Mouse (Mus musculus): ENCODE measurements at regions not wholly inside any gene's neighbourhood (a gene's known extent, or its start where the extent isn't known, plus 50 kb on each side); places are given as distances from the start of the nearest gene placed in this dataset.

DNA sequence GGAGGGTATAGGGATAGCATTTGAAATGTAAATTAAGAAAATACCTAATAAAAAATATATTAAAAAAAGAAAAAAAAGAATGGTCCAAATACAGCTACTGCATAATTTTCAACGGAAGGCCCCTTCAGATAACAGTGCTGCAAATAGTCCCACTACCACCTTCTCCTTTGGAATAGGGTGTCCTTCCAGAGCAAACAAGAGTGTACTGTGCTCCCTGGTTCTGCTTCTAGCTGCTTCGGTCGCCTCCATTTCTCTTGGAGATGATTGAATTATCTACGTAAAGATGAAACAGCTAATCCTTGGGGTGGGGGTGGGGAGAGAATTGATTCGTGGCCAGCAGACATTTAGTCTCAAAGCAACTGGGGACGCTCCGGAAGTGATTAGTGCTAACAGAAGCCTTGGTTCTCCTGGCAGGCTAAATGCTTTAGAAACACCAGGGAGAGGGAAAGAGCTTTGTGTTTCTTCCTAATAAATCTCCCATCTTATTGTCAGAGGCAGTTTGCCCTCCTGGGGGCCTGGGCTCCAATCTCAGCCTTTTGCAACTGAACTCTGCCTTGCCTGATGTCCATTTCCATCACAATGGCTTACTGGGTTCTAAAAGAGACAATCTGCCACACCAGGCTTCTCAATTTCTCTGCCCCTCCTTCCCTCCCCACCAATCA, 184.5 kb upstream of the Tbl1xr1 start:
- DNase-seq (ENCODE audit: low read depth, low spot score), result no peak
- Histone ChIP-seq H3K9ac (ENCODE audit: control insufficient read depth, low read depth, low read length, poor library complexity, severe bottlenecking) (no peak overlapping the region), H3K27ac (ENCODE audit: control insufficient read depth, low read depth, low read length) (no peak overlapping the region), H3K36me3 (ENCODE audit: control insufficient read depth in 1 of 2, insufficient read depth in 2 of 2, low read length in 2 of 2) (no peaks in the 10 kb centered on the region), H3K27me3 (ENCODE audit: control insufficient read depth in 1 of 2, insufficient read depth in 2 of 2, low read length in 2 of 2) (no peaks in the 10 kb centered on the region), H3K4me3 (ENCODE audit: control insufficient read depth in 1 of 2, insufficient read depth in 1 of 2, low read depth in 2 of 2, low read length in 2 of 2) (no peak overlapping the region), H3K4me1 (ENCODE audit: control insufficient read depth in 1 of 2, insufficient read depth in 2 of 2, low read length in 2 of 2) (no peaks in the 10 kb centered on the region), H3K79me2 (ENCODE audit: control insufficient read depth, insufficient read depth, low read length, poor library complexity) (no peaks in the 10 kb centered on the region), H3K9me3 (replicated peaks; ENCODE audit: insufficient read depth, low read length) (no peaks in the 10 kb centered on the region)
- TF ChIP-seq MXI1 (IDR thresholded peaks at IDR 0.05; ENCODE audit: low read depth, low read length) (no peak), POLR2AphosphoS2 (IDR thresholded peaks at IDR 0.05; ENCODE audit: low read length) (no peak), POLR2AphosphoS5 (IDR thresholded peaks at IDR 0.05; ENCODE audit: borderline replicate concordance, low read depth, low read length) (no peak), ZNF384 (IDR thresholded peaks at IDR 0.05; ENCODE audit: low read depth, low read length) (no peak), BHLHE40 (IDR thresholded peaks at IDR 0.05; ENCODE audit: borderline replicate concordance, low read depth, low read length) (no peak), ZC3H11A (IDR thresholded peaks at IDR 0.05; ENCODE audit: low read depth, low read length) (no peak), MYB (IDR thresholded peaks at IDR 0.05; ENCODE audit: low read depth, low read length) (no peak), MAFK (IDR thresholded peaks at IDR 0.05; ENCODE audit: borderline replicate concordance, low read depth, low read length) (no peak), MYC (IDR thresholded peaks at IDR 0.05; ENCODE audit: low read depth, low read length) (no peak), UBTF (IDR thresholded peaks at IDR 0.05; ENCODE audit: borderline replicate concordance, insufficient read depth, low read depth, low read length) (no peak), SIN3A (IDR thresholded peaks at IDR 0.05; ENCODE audit: low read length) (no peak), GABPA (IDR thresholded peaks at IDR 0.05; ENCODE audit: low read depth, low read length) (no peak), TAL1 (IDR thresholded peaks at IDR 0.05; ENCODE audit: low read length) (no peak), CHD1 (IDR thresholded peaks at IDR 0.05; ENCODE audit: low read depth, low read length) (no peak), GATA1 (IDR thresholded peaks at IDR 0.05; ENCODE audit: low read depth, low read length) (no peak), RAD21 (IDR thresholded peaks at IDR 0.05; ENCODE audit: low read depth, low read length) (no peak), ETS1 (IDR thresholded peaks at IDR 0.05; ENCODE audit: low read depth, low read length) (no peak)

DNA sequence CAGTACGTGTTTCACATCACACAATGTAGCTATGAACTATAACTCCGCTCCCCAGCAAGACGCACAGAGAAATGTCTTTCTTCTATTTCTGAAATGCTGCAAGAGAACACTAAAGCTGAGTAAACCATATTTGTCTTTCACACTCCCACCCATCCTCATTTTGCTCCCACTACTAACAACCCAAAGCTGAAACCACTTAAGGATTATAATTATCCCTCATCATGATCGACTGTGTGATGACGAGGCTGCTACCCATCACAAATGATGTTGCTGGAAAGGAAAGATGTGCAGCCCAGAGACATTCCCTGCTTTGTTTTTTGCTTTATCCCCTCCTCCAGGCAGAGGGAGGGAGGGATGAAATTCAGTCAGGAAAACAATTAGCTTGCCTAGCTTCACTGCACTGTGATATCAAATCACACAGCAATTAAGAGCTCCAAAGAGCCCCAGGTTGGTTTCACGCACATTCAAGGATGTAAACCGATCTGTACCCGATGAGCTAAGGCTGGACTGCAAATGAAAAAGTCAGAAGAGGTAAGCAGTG, 183.5 kb upstream of the Tbl1xr1 start:
- TF ChIP-seq HCFC1 (IDR thresholded peaks at IDR 0.05; ENCODE audit: low read depth, low read length), result no peak
- no peak for TF ChIP-seq JUND (IDR thresholded peaks at IDR 0.05; ENCODE audit: low read depth, low read length)
- TF ChIP-seq ZKSCAN1 (IDR thresholded peaks at IDR 0.05; ENCODE audit: low read depth, low read length), result no peak
- no peak for TF ChIP-seq CHD2 (IDR thresholded peaks at IDR 0.05; ENCODE audit: low read length)
- TF ChIP-seq GABPA (IDR thresholded peaks at IDR 0.05; ENCODE audit: low read depth, low read length), result no peak
- no peak for TF ChIP-seq GATA1 (IDR thresholded peaks at IDR 0.05; ENCODE audit: low read depth, low read length)
- TF ChIP-seq MAFK (IDR thresholded peaks at IDR 0.05; ENCODE audit: borderline replicate concordance, low read depth, low read length), result no peak
- no peak for TF ChIP-seq UBTF (IDR thresholded peaks at IDR 0.05; ENCODE audit: borderline replicate concordance, insufficient read depth, low read depth, low read length)
- TF ChIP-seq USF2 (IDR thresholded peaks at IDR 0.05; ENCODE audit: borderline replicate concordance in 1 of 2, insufficient read depth in 1 of 2, low read depth in 1 of 2, low read length in 2 of 2), result no peak
- TF ChIP-seq SIN3A (IDR thresholded peaks at IDR 0.05; ENCODE audit: low read length), result no peak
- TF ChIP-seq CTCF (IDR thresholded peaks at IDR 0.05 in 2 of 3, conservative IDR thresholded peaks at IDR 0.05 in 1 of 3; ENCODE audit: control insufficient read depth in 1 of 3, insufficient read depth in 1 of 3, low read depth in 2 of 3, low read length in 3 of 3, poor library complexity in 1 of 3, severe bottlenecking in 1 of 3), result no peak
- TF ChIP-seq BHLHE40 (IDR thresholded peaks at IDR 0.05; ENCODE audit: borderline replicate concordance, low read depth, low read length), result no peak
- TF ChIP-seq MYB (IDR thresholded peaks at IDR 0.05; ENCODE audit: low read depth, low read length), result no peak
- no peak for DNase-seq (ENCODE audit: low read depth, low spot score)

More for the DNA sequence above, 183.5 kb upstream of the Tbl1xr1 start:
- Histone ChIP-seq H3K79me2 (ENCODE audit: control insufficient read depth, insufficient read depth, low read length, poor library complexity) (no peaks in the 10 kb centered on the region), H3K4me1 (ENCODE audit: control insufficient read depth in 1 of 2, insufficient read depth in 2 of 2, low read length in 2 of 2) (no peaks in the 10 kb centered on the region), H3K27me3 (ENCODE audit: control insufficient read depth in 1 of 2, insufficient read depth in 2 of 2, low read length in 2 of 2) (no peaks in the 10 kb centered on the region), H3K9me3 (replicated peaks; ENCODE audit: insufficient read depth, low read length) (no peaks in the 10 kb centered on the region), H3K4me3 (ENCODE audit: control insufficient read depth in 1 of 2, insufficient read depth in 1 of 2, low read depth in 2 of 2, low read length in 2 of 2) (no peak overlapping the region), H3K27ac (ENCODE audit: control insufficient read depth, low read depth, low read length) (no peak overlapping the region), H3K9ac (ENCODE audit: control insufficient read depth, low read depth, low read length, poor library complexity, severe bottlenecking) (no peak overlapping the region), H3K36me3 (ENCODE audit: control insufficient read depth in 1 of 2, insufficient read depth in 2 of 2, low read length in 2 of 2) (no peaks in the 10 kb centered on the region)

Data from MEL (cell line).